Mouse (Mus musculus) embryonic fibroblast, embryonic 13.5 days (primary cell): ENCODE measurements around the gene Gclm. TPM values are rescaled to one million over a fixed set of nuclear protein-coding genes. Genes with fewer than 3 reads are reported as not detected.

Experiments
- H3K27ac ChIP-seq: 2 replicates; pipeline ENCODE4 v1.5.1; 2012; ENCODE audit warnings: low read length, control low read depth, inconsistent platforms; ENCODE audit not compliant: insufficient read depth
- H3K4me1 ChIP-seq: 2 replicates; pipeline ENCODE4 v1.6.1; 2011; ENCODE audit warnings: low read length; ENCODE audit not compliant: control insufficient read depth, insufficient read depth
- H3K4me3 ChIP-seq: 2 replicates; pipeline ENCODE4 v1.5.1; 2011; ENCODE audit warnings: mild to moderate bottlenecking, control low read depth, low read length; ENCODE audit not compliant: insufficient read depth
- CTCF ChIP-seq: IDR thresholded peaks from 2 replicates; pipeline ENCODE4 v1.5.1; 2011; ENCODE audit warnings: mild to moderate bottlenecking, control low read depth, low read length, moderate library complexity, borderline replicate concordance; ENCODE audit not compliant: insufficient read depth
- POLR2A ChIP-seq: IDR thresholded peaks from 2 replicates; pipeline ENCODE4 v1.6.1; 2011; ENCODE audit warnings: low read depth, mild to moderate bottlenecking, control low read depth, low read length, moderate library complexity
- polyA plus RNA-seq: library from polyadenylated mRNA; stranded (reverse); fragments of >200 nt; gene quantifications from 2 replicates; pipeline ENCODE4 v1.2.4, GENCODE M21; 2011; ENCODE audit warnings: low read depth; ENCODE audit not compliant: missing spikeins, insufficient read length

Gene Gclm
- polyA plus RNA-seq, 1 experiment, result 58.3 TPM

GRCm38 (mm10) chr3:122292300-122293222, 47.2 kb downstream of the Gclm start:
- peak overlapping the region; percentile 58; the same call in 1 of the 2 replicates for H3K27ac ChIP-seq
- H3K4me3 ChIP-seq, result peak overlapping the region; percentile 60
- no peaks in the 10 kb centered on the region; the same call in 1 of the 2 replicates for H3K4me1 ChIP-seq
- TF ChIP-seq POLR2A (no peak), CTCF (no peak)

GRCm38 (mm10) chr3:122293223-122293953, 48.0 kb downstream of the Gclm start:
- Histone ChIP-seq H3K4me3 (peak overlapping the region; percentile 55), H3K4me1 (no peaks in the 10 kb centered on the region; the same call in 1 of the 2 replicates)
- TF ChIP-seq CTCF (no peak), POLR2A (peak; percentile 68)

GRCm38 (mm10) chr3:122293954-122294850, 48.8 kb downstream of the Gclm start, which contains the start of gene Bcar3:
Bcar3 (plus strand) TSS chr3:122294136.
- peak within 1 kb of the TSS; percentile 55 for H3K4me3 ChIP-seq
- peak within 1 kb of the TSS; percentile 58 for H3K27ac ChIP-seq
- no peak for TF ChIP-seq POLR2A
- TF ChIP-seq CTCF, result no peak
- no peaks in the 10 kb centered on the region; the same call in 1 of the 2 replicates for H3K4me1 ChIP-seq

More at GRCm38 (mm10) chr3:122293223-122293953, 48.0 kb downstream of the Gclm start:
- H3K27ac ChIP-seq, result peak overlapping the region; percentile 58

- TF ChIP-seq CTCF, result peak; percentile 75
- no peak for TF ChIP-seq POLR2A
- Histone ChIP-seq H3K4me3 (no peak overlapping the region), H3K27ac (no peak overlapping the region), H3K4me1 (no peaks in the 10 kb centered on the region; the same call in 1 of the 2 replicates)
Observed at GRCm38 (mm10) chr3:122295511-122295910, 50.2 kb downstream of the Gclm start.

DNA sequence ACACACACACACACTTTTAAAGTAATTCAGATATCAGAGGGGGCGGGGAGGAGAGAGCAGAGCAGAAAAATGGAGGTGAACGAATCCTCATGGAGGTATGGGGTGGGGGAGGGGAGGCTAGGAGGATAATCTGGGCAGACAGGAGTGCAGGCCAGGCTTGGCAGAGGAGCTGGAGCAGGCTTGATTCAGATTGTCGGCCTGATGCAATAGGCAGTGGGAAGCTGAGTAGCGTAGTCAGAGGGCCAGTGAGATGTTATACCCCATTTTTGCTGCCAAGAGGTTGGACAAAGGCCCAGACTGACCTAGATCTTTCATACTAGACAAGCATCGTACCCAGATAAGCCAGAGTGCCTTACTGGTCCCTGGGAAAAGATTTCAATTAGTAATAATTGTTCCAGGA, 51.6 kb downstream of the Gclm start:
- Histone ChIP-seq H3K27ac (peak overlapping the region; percentile 35; the same call in 1 of the 2 replicates), H3K4me1 (no peaks in the 10 kb centered on the region; the same call in 1 of the 2 replicates), H3K4me3 (no peak overlapping the region)
- TF ChIP-seq POLR2A, result no peak
- TF ChIP-seq CTCF, result no peak

GRCm38 (mm10) chr3:122300983-122301919, 55.9 kb downstream of the Gclm start:
- H3K4me1 ChIP-seq, result no peaks in the 10 kb centered on the region
- TF ChIP-seq POLR2A, result no peak
- H3K4me3 ChIP-seq, result no peak overlapping the region
- H3K27ac ChIP-seq, result no peak overlapping the region

DNA sequence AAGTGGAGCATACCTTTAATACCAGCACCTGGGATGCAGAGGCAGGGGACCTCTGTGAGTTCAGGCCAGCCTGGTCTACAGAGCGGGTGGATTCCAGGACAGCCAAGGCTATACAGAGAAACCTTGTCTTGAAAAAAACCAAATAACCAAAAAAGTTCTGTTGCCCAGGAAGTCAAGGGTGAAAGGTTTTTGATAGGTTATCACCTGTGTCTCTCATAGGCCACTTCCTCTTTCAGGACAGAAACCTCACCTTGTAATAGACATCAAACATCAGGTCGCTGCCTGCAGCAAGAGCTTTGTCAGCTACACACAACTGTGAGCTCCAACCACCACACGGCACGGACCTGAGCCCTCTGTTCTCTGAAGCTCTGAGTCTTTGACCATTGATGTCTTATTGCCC, 59.2 kb downstream of the Gclm start:
- Histone ChIP-seq H3K27ac (no peak overlapping the region), H3K4me1 (no peaks in the 10 kb centered on the region), H3K4me3 (no peak overlapping the region)
- TF ChIP-seq POLR2A, result no peak
- no peak for TF ChIP-seq CTCF

DNA sequence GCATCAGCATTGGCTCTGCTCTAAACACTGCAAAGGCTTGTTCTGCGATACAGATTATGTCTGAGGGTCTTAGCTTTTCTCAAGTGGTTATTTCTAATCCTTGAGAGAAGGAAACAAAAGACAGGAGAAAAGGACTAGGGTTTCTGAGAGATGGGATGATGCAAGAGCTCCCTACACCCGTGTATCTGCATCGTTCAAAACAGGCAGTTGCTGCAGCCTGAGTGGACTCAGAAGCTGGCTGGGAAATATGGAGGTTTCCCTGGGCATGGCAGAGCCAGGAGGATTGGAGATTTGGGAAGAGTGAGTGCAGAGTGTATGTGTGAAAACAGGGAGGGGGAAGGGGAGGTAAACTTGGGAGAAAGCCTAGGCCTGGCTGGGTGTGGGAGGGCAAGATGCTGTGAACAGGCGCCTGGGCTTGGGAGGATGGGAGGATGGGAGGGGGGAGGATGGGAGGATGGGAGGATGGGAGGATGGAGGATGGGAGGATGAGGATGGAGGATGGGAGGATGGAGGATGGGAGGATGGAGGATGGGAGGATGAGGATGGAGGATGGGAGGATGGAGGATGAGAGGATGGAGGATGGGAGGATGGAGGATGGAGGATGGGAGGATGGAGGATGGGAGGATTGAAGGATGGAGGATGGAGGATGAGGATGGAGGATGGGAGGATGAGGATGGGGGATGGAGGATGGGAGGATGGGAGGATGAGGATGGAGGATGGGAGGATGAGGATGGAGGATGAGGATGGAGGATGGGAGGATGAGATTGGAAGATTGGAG, 62.7 kb downstream of the Gclm start:
- Histone ChIP-seq H3K4me3 (no peak overlapping the region), H3K27ac (no peak overlapping the region), H3K4me1 (no peaks in the 10 kb centered on the region)
- TF ChIP-seq POLR2A, result no peak
- TF ChIP-seq CTCF, result no peak
